Mouse (Mus musculus) ES-E14 (cell line): ENCODE data around the gene Cbx3.

Experiments used
- HCFC1 ChIP-seq: IDR thresholded peaks from 2 replicates; pipeline ENCODE4 v1.6.1; 2012; ENCODE audit warnings: low read length, inconsistent platforms, borderline replicate concordance; ENCODE audit not compliant: insufficient read depth
- MAFK ChIP-seq: IDR thresholded peaks from 2 replicates; pipeline ENCODE4 v1.6.1; 2014; ENCODE audit warnings: mild to moderate bottlenecking, low read depth, low read length, inconsistent platforms; ENCODE audit not compliant: insufficient read depth
- ZC3H11A ChIP-seq: IDR thresholded peaks from 2 replicates; pipeline ENCODE4 v1.6.1; 2012; ENCODE audit warnings: low read depth, mild to moderate bottlenecking, inconsistent platforms, low read length, borderline replicate concordance

- TF ChIP-seq MAFK (no peak), ZC3H11A (no peak), HCFC1 (no peak)
Measured at GRCm38 (mm10) chr6:51524321-51524931, 54.3 kb downstream of the Cbx3 start.
